Mouse (Mus musculus) kidney, adult 9 months (tissue): Measurements from ENCODE around the gene Pcolce2.

Source experiments
- DNase-seq: peaks from one replicate; pipeline ENCODE4 v3.0.0; 2022

Pcolce2 gene

DNA sequence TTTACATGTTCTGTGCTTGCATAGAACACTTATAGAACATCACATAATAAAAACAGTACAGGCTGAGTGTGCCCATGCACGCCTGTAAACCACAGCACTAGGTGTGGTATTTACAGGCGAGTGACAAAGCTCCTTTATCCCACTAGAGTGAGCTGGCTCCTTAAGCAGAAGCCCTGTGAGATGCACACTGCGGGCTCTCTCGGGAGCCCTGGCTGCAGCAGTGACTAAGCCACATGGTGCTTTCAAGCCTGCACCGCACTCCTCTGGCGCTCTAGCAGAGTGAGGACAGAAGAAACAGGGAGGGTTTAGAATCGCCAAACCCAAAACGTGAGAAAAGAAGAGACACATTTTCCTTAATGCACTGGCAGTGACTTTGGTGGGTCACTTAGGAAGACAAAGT is 75.2 kb downstream of the Pcolce2 start:
- DNase-seq, result no peak

DNA sequence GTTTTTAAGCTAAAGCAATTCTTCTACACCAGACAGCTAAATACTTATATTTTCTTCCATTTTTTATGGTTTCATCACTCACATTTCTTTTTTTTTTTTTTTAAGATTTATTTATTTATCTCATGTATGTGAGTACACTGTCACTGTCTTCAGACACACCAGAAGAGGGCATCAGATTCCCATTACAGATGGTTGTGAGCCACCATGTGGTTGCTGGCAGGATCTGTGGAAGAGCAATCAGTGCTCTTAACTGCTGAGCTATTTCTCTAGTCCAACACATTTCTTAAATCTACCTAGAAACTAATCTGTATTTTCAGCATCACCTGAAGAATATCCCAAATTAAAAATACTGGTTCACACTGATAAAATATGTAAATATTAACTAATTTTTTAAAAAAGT is 98.8 kb downstream of the Pcolce2 start:
- no peak for DNase-seq

DNA sequence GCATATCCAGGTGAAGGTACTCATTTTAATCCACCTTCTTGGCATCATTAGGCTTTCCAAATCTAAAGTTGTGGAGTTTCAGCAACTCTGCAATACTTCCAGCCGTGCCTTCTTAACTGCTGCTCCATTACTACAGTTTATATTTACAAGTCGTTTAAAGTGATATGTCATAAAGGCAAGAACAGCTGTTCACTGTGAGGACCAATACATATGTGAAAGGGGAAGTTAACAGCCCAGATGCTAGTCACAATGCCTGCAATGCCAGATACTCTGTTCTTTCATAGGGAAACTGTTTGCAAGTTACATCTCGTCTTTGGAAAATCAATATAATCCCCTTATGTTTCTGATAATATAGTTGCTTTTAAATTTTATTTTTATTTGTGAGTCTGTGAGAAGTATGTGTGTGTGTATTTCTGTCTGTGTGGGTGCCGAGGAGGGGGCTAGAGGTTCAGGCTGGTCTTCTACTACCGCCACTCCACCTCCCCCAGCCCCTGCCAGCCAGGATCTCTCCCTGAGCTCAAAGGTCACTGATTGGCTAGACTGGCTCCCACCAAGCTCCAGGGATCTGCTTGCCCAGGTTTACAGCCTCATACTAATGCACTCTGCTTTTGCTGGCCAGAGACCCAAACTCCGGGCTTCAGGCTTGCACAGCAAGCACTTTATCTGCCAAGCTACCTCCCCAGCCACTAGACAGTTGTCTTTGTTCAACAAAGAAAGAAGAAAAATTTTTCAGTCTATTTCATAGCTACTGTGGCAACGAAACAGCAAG is 107.6 kb downstream of the Pcolce2 start:
- peak; percentile 59 for DNase-seq

DNA sequence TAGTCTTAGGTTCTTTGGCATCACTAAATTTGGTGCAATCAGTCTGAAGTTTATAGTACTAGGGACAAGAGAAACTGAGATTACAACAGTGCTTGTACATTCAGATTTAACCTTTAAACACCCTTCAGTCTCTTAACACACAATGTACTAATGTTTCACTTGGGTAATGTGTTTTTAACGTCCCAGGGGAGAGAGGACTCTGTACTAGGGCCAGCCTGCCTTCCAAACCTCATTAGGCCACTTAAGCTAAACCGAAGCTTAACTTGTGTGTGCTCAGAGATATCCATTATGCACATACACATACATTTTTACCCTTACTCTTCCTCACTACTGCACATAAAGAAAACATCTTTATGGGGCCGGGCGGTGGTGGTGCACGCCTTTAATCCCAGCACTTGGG is 109.9 kb downstream of the Pcolce2 start:
- peak; percentile 66 for DNase-seq
